Mouse (Mus musculus) neural tube, embryonic 15.5 days (tissue): ENCODE data around the gene Tmem214. TPM values are rescaled to one million over a fixed set of nuclear protein-coding genes. Genes with fewer than 3 reads are reported as not detected.
A peak's percentile ranks its signal among the peaks of the same experiment; 100 is the strongest.

ENCODE experiments used
- ATAC-seq: fragments of 200-750 bp; cut with Nextera tagmentation; 2 replicates; pipeline ENCODE4 v1.8.0; 2017; ENCODE audit warnings: mild to moderate bottlenecking, moderate TSS enrichment, moderate library complexity; ENCODE audit not compliant: low FRiP score
- H3K27ac ChIP-seq: fragments of 300-500 bp; sonication (generic); replicated peaks from 2 replicates; pipeline ENCODE4 v1.5.1; 2015; ENCODE audit warnings: mild to moderate bottlenecking, inconsistent platforms
- H3K27me3 ChIP-seq: fragments of 300-500 bp; sonication (generic); replicated peaks from 2 replicates; pipeline ENCODE4 v1.6.1; 2015; ENCODE audit warnings: inconsistent platforms
- H3K36me3 ChIP-seq: fragments of 300-500 bp; sonication (generic); 2 replicates; pipeline ENCODE4 v1.6.1; 2015; ENCODE audit warnings: inconsistent platforms
- H3K4me1 ChIP-seq: fragments of 300-500 bp; sonication (generic); 2 replicates; pipeline ENCODE4 v1.6.1; 2015; ENCODE audit warnings: inconsistent platforms
- H3K4me2 ChIP-seq: fragments of 300-500 bp; sonication (generic); 2 replicates; pipeline ENCODE4 v1.6.1; 2015; ENCODE audit warnings: inconsistent platforms, mild to moderate bottlenecking, moderate library complexity
- H3K4me3 ChIP-seq: fragments of 300-500 bp; sonication (generic); replicated peaks from 2 replicates; pipeline ENCODE4 v1.5.1; 2015; ENCODE audit warnings: mild to moderate bottlenecking, inconsistent platforms
- H3K9ac ChIP-seq: fragments of 300-500 bp; sonication (generic); replicated peaks from 2 replicates; pipeline ENCODE4 v1.6.1; 2015; ENCODE audit warnings: mild to moderate bottlenecking, inconsistent platforms
- H3K9me3 ChIP-seq: fragments of 300-500 bp; sonication (generic); replicated peaks from 2 replicates; pipeline ENCODE4 v1.6.1; 2016; ENCODE audit warnings: inconsistent platforms
- WGBS: fragments of 180-500 bp; shearing (Covaris S2); methylation state at CpG from one replicate; pipeline ENCODE4 v1.1.7; 2015; ENCODE audit warnings: mixed read lengths; 5-methylcytosine and 5-hydroxymethylcytosine counted together
- polyA plus RNA-seq: library from polyadenylated mRNA; unstranded; fragments of >200 nt; fragmentation: Nextera tagmentation; extraction: Ambion mirVana; gene quantifications from 2 replicates; pipeline ENCODE4 v1.2.1, GENCODE M21; 2015

The Tmem214 gene
- polyA plus RNA-seq, 1 experiment from 2014 or later: 71.2 TPM

- H3K27me3 ChIP-seq: no peaks in the 10 kb centered on the region
- no peak overlapping the region for H3K4me2 ChIP-seq
- no peaks in the 10 kb centered on the region for H3K9me3 ChIP-seq
- no peaks in the 10 kb centered on the region for H3K36me3 ChIP-seq
- no peak overlapping the region for H3K27ac ChIP-seq
- no peak overlapping the region for H3K4me3 ChIP-seq
- no peak for ATAC-seq
- WGBS: 54% methylated on average over 2 of the region's 2 CpGs
- peaks cover 7% of the 10 kb centered on the region for H3K4me1 ChIP-seq
- H3K9ac ChIP-seq: no peak overlapping the region
Measured at GRCm38 (mm10) chr5:30850556-30850925, 17.3 kb upstream of the Tmem214 start.

GRCm38 (mm10) chr5:30853522-30853921, 14.3 kb upstream of the Tmem214 start:
- Histone ChIP-seq H3K27ac (no peak overlapping the region), H3K36me3 (no peaks in the 10 kb centered on the region), H3K4me2 (no peak overlapping the region), H3K4me1 (peaks cover 12% of the 10 kb centered on the region), H3K9me3 (no peaks in the 10 kb centered on the region), H3K27me3 (no peaks in the 10 kb centered on the region), H3K4me3 (no peak overlapping the region), H3K9ac (no peak overlapping the region)
- no peak for ATAC-seq
- WGBS: 84% methylated on average over 4 of the region's 4 CpGs

DNA sequence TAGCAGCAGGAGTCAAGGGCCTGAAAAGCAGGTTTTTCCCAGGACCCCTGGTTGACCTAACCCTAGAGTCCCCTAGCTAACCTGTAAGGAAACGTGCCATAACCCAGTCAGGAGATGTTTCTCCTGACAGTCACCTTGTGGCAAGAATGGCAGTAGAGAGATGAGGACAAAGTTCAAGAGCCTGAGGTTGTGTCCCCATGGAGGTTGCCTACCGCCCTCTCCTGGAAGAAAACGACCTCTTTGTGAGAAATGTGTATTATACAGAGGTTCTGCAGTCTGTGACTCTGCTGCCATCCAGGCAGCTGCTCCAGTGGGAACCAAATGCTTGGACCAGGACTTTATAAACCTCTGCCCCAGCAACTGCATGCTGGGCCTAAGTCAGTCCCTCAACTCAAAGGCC, 12.1 kb upstream of the Tmem214 start:
- WGBS: 58% methylated on average over 3 of the region's 3 CpGs
- H3K4me1 ChIP-seq: peaks cover 13% of the 10 kb centered on the region
- no peak overlapping the region for H3K27ac ChIP-seq
- no peak overlapping the region for H3K4me2 ChIP-seq
- no peak overlapping the region for H3K4me3 ChIP-seq
- no peaks in the 10 kb centered on the region for H3K36me3 ChIP-seq
- H3K9ac ChIP-seq: no peak overlapping the region
- H3K9me3 ChIP-seq: no peaks in the 10 kb centered on the region
- ATAC-seq: no peak
- H3K27me3 ChIP-seq: no peaks in the 10 kb centered on the region

GRCm38 (mm10) chr5:30856124-30856523, 11.7 kb upstream of the Tmem214 start:
- H3K27ac ChIP-seq: no peak overlapping the region
- no peaks in the 10 kb centered on the region for H3K36me3 ChIP-seq
- no peaks in the 10 kb centered on the region for H3K9me3 ChIP-seq
- no peaks in the 10 kb centered on the region for H3K27me3 ChIP-seq
- H3K4me1 ChIP-seq: peaks cover 13% of the 10 kb centered on the region; the same call in 1 of the 2 replicates
- H3K4me3 ChIP-seq: no peak overlapping the region
- ATAC-seq: no peak
- no peak overlapping the region for H3K9ac ChIP-seq
- WGBS: 84% methylated on average over 2 of the region's 2 CpGs
- H3K4me2 ChIP-seq: no peak overlapping the region

DNA sequence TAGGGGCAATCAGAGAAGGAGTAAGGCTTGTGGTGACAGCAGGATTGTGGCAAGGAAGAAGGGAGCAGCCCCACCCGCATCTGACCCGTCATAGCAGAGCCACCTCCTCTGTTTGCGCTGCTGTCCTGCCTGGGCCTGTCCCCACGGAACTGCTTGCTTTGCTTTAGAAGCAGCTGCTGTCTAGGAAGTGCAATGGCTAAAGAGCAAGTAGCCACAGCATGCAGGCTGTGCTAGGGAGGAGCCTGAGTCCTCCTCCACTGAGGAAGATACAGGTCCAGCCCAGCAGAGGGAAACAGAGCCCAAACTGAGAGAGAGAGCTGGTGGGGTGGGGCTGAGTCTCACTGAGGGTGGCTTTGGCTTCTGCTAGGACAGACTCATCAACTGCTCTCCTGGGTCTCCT, 4.0 kb upstream of the Tmem214 start:
- peaks cover 1% of the 10 kb centered on the region for H3K4me1 ChIP-seq
- no peak overlapping the region for H3K9ac ChIP-seq
- no peaks in the 10 kb centered on the region for H3K9me3 ChIP-seq
- no peak overlapping the region for H3K4me2 ChIP-seq
- no peak overlapping the region for H3K4me3 ChIP-seq
- no peak overlapping the region for H3K27ac ChIP-seq
- H3K36me3 ChIP-seq: peaks cover 54% of the 10 kb centered on the region
- WGBS: 48% methylated on average over 4 of the region's 4 CpGs
- no peak for ATAC-seq
- H3K27me3 ChIP-seq: no peaks in the 10 kb centered on the region

DNA sequence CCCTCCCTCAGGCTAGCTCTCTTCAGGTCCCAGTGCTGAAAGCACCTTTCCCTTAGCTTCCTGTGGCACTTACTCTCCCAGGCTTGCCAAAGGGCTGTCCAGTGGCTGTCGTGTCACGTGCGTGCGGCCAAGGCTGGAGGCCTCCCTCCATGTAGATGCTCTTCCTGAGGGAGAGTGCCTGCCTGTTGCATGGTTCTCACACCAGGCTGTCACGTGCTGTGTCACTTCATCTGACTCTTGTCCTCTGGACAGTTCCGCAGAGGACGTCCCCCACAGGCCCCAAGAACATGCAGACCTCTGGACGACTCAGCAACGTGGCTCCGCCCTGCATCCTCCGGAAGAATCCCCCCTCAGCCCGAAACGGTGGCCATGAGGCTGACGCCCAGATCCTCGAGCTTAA, 3.5 kb upstream of the Tmem214 start:
- Histone ChIP-seq H3K36me3 (peaks cover 54% of the 10 kb centered on the region), H3K4me3 (no peak overlapping the region), H3K27me3 (no peaks in the 10 kb centered on the region), H3K9me3 (no peaks in the 10 kb centered on the region), H3K9ac (no peak overlapping the region), H3K27ac (no peak overlapping the region), H3K4me2 (no peak overlapping the region), H3K4me1 (peaks cover 5% of the 10 kb centered on the region)
- WGBS: 54% methylated on average over 15 of the region's 15 CpGs
- no peak for ATAC-seq

GRCm38 (mm10) chr5:30866871-30867270, 941 bp upstream of the Tmem214 start:
- Histone ChIP-seq H3K9me3 (no peaks in the 10 kb centered on the region), H3K27me3 (no peaks in the 10 kb centered on the region), H3K4me3 (no peak overlapping the region), H3K4me2 (no peak overlapping the region), H3K36me3 (peaks cover 56% of the 10 kb centered on the region), H3K4me1 (peaks cover 24% of the 10 kb centered on the region), H3K9ac (no peak overlapping the region), H3K27ac (no peak overlapping the region)
- ATAC-seq: no peak
- 89% methylated on average over 3 of the region's 3 CpGs for WGBS

DNA sequence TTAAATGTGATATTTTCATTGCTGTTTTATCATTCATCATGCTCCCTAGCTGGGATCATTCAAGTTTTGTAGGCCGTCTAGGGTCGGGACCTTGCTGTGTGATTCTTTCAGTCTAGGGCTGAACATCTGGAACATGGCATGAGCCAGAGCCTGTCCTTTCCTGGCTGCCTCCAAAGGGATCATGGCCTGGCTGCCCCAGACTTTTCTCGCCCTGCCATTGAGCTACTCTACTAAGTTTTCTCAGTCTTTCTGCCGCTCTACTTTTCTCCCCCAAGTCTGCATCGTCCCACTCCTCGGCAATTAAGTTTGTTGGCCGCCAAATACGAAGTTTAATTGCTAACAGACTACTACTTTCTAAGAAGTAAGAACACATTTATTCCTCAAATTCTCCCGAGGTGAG, 1.2 kb downstream of the Tmem214 start:
- no peak for ATAC-seq
- Histone ChIP-seq H3K4me3 (peak overlapping the region; percentile 86), H3K4me2 (peak overlapping the region; percentile 72), H3K27ac (peak overlapping the region; percentile 81; the same call in 1 of the 2 replicates), H3K4me1 (peaks cover 29% of the 10 kb centered on the region), H3K9ac (peak overlapping the region; percentile 96), H3K36me3 (peaks cover 58% of the 10 kb centered on the region), H3K27me3 (no peaks in the 10 kb centered on the region), H3K9me3 (no peaks in the 10 kb centered on the region)
- 18% methylated on average over 9 of the region's 9 CpGs for WGBS

DNA sequence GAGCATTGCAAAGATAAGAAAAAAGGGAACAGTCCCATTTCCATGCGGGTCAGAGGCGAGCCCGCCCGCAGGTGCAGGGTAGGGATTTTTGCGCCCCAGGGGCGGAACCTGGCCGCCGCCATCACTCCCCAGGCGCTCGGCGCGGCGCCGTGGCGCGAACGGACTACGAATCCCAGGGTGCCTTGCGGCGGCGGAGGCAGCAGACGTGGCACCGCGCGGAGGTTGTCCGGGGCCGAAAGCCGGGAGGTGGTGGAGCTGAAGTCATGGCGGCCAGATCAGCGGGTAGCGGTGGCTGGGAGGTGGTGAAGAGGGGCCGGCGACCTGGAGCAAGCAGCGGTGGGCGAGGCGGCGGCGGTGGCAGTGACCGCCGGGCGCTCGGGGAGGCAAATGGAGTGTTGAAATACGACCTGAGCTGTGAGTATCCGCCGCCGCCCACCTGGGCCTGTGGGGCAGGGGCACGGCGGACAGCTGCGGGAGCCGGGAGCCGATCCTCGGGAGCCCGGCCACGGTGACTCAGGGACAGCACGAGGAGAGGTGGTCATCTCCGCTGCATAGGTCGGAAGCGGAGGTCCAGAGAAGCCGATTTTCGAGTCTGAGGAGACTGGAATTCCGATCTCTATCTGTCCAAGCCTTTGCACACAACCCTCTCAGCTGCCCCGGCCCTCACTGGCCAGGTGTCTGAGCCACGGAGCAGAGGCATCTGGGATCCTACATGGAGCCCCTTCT, 1.8 kb downstream of the Tmem214 start:
- peak overlapping the region; percentile 86 for H3K4me3 ChIP-seq
- peaks cover 62% of the 10 kb centered on the region for H3K36me3 ChIP-seq
- peaks cover 29% of the 10 kb centered on the region for H3K4me1 ChIP-seq
- H3K4me2 ChIP-seq: peak overlapping the region; percentile 72
- under 1% methylated on average over 63 of the region's 63 CpGs for WGBS
- H3K27me3 ChIP-seq: no peaks in the 10 kb centered on the region
- H3K9ac ChIP-seq: peak overlapping the region; percentile 96
- peak overlapping the region; percentile 81 for H3K27ac ChIP-seq
- H3K9me3 ChIP-seq: no peaks in the 10 kb centered on the region
- ATAC-seq: peak; percentile 90

DNA sequence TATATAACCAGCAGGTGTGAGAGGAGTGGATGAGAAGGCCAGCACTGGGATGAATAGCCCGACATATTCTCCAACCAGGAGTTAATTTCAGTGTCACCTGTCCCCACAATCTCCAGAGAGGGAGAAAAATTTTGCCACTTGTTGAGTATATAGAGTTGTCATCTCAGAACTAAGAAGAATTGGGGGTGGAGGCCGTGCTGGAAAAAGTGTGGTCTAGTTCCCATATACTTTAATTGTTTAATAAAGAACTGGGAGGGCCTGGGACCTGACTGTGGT, 2.3 kb downstream of the Tmem214 start:
- Histone ChIP-seq H3K27ac (peak overlapping the region; percentile 81), H3K36me3 (peaks cover 62% of the 10 kb centered on the region), H3K4me1 (peaks cover 29% of the 10 kb centered on the region), H3K4me2 (peak overlapping the region; percentile 72), H3K9ac (peak overlapping the region; percentile 96), H3K4me3 (peak overlapping the region; percentile 86), H3K9me3 (no peaks in the 10 kb centered on the region), H3K27me3 (no peaks in the 10 kb centered on the region)
- no peak; the same call in 1 of the 2 replicates for ATAC-seq
- 30% methylated on average over 2 of the region's 2 CpGs for WGBS

DNA sequence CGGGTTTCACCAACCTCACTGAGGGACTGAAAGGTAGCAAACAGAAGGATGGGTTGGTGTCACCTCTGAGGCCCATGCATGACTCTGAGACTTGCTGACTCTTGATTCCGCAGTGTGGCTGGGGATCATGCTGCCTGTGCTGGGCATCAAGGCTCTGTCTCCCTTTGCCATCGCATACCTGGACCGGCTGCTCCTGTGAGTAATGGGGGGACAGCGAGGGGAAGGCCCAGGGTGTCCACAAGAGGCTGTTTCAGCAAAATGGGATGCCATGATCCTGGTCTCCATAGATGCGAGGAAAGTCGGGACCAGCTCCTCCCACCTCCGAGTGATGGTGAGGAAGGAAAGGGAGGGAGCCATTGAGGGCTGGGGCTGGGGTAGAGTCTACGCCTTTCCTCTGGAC, 4.8 kb downstream of the Tmem214 start:
- H3K9ac ChIP-seq: no peak overlapping the region
- H3K4me1 ChIP-seq: peaks cover 29% of the 10 kb centered on the region
- no peak overlapping the region for H3K27ac ChIP-seq
- 94% methylated on average over 9 of the region's 9 CpGs for WGBS
- H3K4me3 ChIP-seq: no peak overlapping the region
- H3K4me2 ChIP-seq: no peak overlapping the region
- no peak for ATAC-seq
- peaks cover 65% of the 10 kb centered on the region for H3K36me3 ChIP-seq
- no peaks in the 10 kb centered on the region for H3K27me3 ChIP-seq
- H3K9me3 ChIP-seq: no peaks in the 10 kb centered on the region

- 90% methylated on average over 7 of the region's 7 CpGs for WGBS
- Histone ChIP-seq H3K9ac (no peak overlapping the region), H3K4me2 (no peak overlapping the region), H3K27me3 (no peaks in the 10 kb centered on the region), H3K36me3 (peaks cover 77% of the 10 kb centered on the region), H3K9me3 (no peaks in the 10 kb centered on the region), H3K4me1 (peaks cover 23% of the 10 kb centered on the region), H3K4me3 (no peak overlapping the region), H3K27ac (no peak overlapping the region)
- no peak for ATAC-seq
Measured at GRCm38 (mm10) chr5:30874365-30874764, 6.6 kb downstream of the Tmem214 start.
